ENCODE assay signal across 11 mouse cellular contexts in genomic region chr2:45227276-45227944, GRCm38 (mm10).
DNase-seq lines count a peak whose midpoint lies in the region; ATAC-seq and TF ChIP-seq lines count a peak whose summit lies in the region.
"Had no signal": no experiment of that assay in that cellular context is flagged by ENCODE, and none has a peak within 500 bp of the region (broad histone marks: within the 10 kb centered on the region; RNA-seq: fewer than 3 reads in every experiment).

No protein-coding gene starts in this region.

- no peak for TF ChIP-seq CTCF in midbrain, postnatal 0 days (IDR thresholded peaks at IDR 0.05)

- WGBS in midbrain, embryonic 10.5 days, result 21% methylated on average over 14 of the region's 14 CpGs
- 24% methylated on average over 14 of the region's 14 CpGs for WGBS in midbrain, postnatal 0 days
- 21% methylated on average over 14 of the region's 14 CpGs for WGBS in forebrain, embryonic 14.5 days
- WGBS in limb, embryonic 13.5 days, result 7% methylated on average over 14 of the region's 14 CpGs

- peak overlapping the region; percentile 90 for H3K27ac ChIP-seq in midbrain, embryonic 10.5 days (replicated peaks)
- no peak overlapping the region for H3K27ac ChIP-seq in midbrain, postnatal 0 days (ENCODE audit: low read depth, low read length)
- H3K27ac ChIP-seq in forebrain, embryonic 14.5 days (ENCODE audit: low read depth, low read length), result no peak overlapping the region
- H3K27ac ChIP-seq in limb, embryonic 13.5 days, result no peak overlapping the region
- H3K27ac ChIP-seq: intestine, embryonic 15.5 days; liver, embryonic 14.5 days had no signal

- H3K9ac ChIP-seq in midbrain, postnatal 0 days (replicated peaks; ENCODE audit: low read length, poor library complexity, severe bottlenecking), result no peak overlapping the region
- no peak overlapping the region for H3K9ac ChIP-seq in forebrain, embryonic 14.5 days (ENCODE audit: low read length)
- H3K9ac ChIP-seq in limb, embryonic 13.5 days, result no peak overlapping the region
- H3K9ac ChIP-seq: intestine, embryonic 15.5 days; liver, embryonic 14.5 days had no signal

- DNase-seq in midbrain, embryonic 10.5 days (ENCODE audit: low spot score), result peak; percentile 56
- no peak for DNase-seq in midbrain, postnatal 0 days (ENCODE audit: low spot score)
- DNase-seq in forebrain, embryonic 14.5 days (ENCODE audit: low spot score), result peak; percentile 69
- DNase-seq in thymus, postnatal 25 days, result no peak
- no peak for DNase-seq in right cerebral cortex, postnatal 14 days
- DNase-seq in left cerebral cortex, adult 11 months (ENCODE audit: low spot score), result no peak
- DNase-seq in lung, postnatal 10 days, result no peak
- DNase-seq: right cerebral cortex, postnatal 25 days had no signal

- H3K9me3 ChIP-seq in midbrain, embryonic 10.5 days (replicated peaks), result no peaks in the 10 kb centered on the region
- H3K9me3 ChIP-seq in midbrain, postnatal 0 days (ENCODE audit: low read length), result no peaks in the 10 kb centered on the region
- no peaks in the 10 kb centered on the region for H3K9me3 ChIP-seq in forebrain, embryonic 14.5 days (replicated peaks; ENCODE audit: control insufficient read depth, low read length)
- H3K9me3 ChIP-seq in limb, embryonic 13.5 days, result no peaks in the 10 kb centered on the region
- H3K9me3 ChIP-seq: intestine, embryonic 15.5 days had no signal

- no peak overlapping the region for H3K4me3 ChIP-seq in midbrain, embryonic 10.5 days
- H3K4me3 ChIP-seq in midbrain, postnatal 0 days (ENCODE audit: low read depth, low read length), result no peak overlapping the region
- no peak overlapping the region for H3K4me3 ChIP-seq in forebrain, embryonic 14.5 days (ENCODE audit: low read depth, low read length)
- no peak overlapping the region for H3K4me3 ChIP-seq in limb, embryonic 13.5 days
- H3K4me3 ChIP-seq: intestine, embryonic 15.5 days had no signal

- no peak for ATAC-seq in midbrain, postnatal 0 days (ENCODE audit: low FRiP score)
- peak; percentile 42; the same call in 1 of the 2 replicates for ATAC-seq in forebrain, embryonic 14.5 days
- peak; percentile 84 for ATAC-seq in limb, embryonic 13.5 days (ENCODE audit: low FRiP score, low read depth)
- ATAC-seq: intestine, embryonic 15.5 days had no signal

- no peaks in the 10 kb centered on the region for H3K36me3 ChIP-seq in midbrain, embryonic 10.5 days
- no peaks in the 10 kb centered on the region for H3K36me3 ChIP-seq in midbrain, postnatal 0 days (ENCODE audit: insufficient read depth, low read length)
- no peaks in the 10 kb centered on the region for H3K36me3 ChIP-seq in forebrain, embryonic 14.5 days (ENCODE audit: control insufficient read depth, insufficient read depth, low read length)
- H3K36me3 ChIP-seq in limb, embryonic 13.5 days, result no peaks in the 10 kb centered on the region
- H3K36me3 ChIP-seq: intestine, embryonic 15.5 days had no signal

- H3K4me2 ChIP-seq in midbrain, postnatal 0 days (ENCODE audit: low read depth, low read length, poor library complexity, severe bottlenecking), result no peak overlapping the region
- H3K4me2 ChIP-seq in forebrain, embryonic 14.5 days (ENCODE audit: low read length), result no peak overlapping the region
- H3K4me2 ChIP-seq in limb, embryonic 13.5 days (replicated peaks), result peak overlapping the region; percentile 27
- H3K4me2 ChIP-seq: intestine, embryonic 15.5 days had no signal

- no peaks in the 10 kb centered on the region for H3K27me3 ChIP-seq in midbrain, embryonic 10.5 days (ENCODE audit: low read depth, poor library complexity, severe bottlenecking)
- H3K27me3 ChIP-seq in midbrain, postnatal 0 days (ENCODE audit: insufficient read depth, low read length), result no peaks in the 10 kb centered on the region
- H3K27me3 ChIP-seq in forebrain, embryonic 14.5 days (replicated peaks; ENCODE audit: control insufficient read depth, insufficient read depth, low read length), result no peaks in the 10 kb centered on the region
- H3K27me3 ChIP-seq in limb, embryonic 13.5 days, result peaks cover 31% of the 10 kb centered on the region
- H3K27me3 ChIP-seq: intestine, embryonic 15.5 days had no signal

- peaks cover 48% of the 10 kb centered on the region for H3K4me1 ChIP-seq in midbrain, embryonic 10.5 days
- no peaks in the 10 kb centered on the region for H3K4me1 ChIP-seq in midbrain, postnatal 0 days (ENCODE audit: insufficient read depth, low read length)
- peaks cover 16% of the 10 kb centered on the region for H3K4me1 ChIP-seq in forebrain, embryonic 14.5 days (ENCODE audit: control insufficient read depth, insufficient read depth, low read length)
- H3K4me1 ChIP-seq in limb, embryonic 13.5 days, result peaks cover 15% of the 10 kb centered on the region
- H3K4me1 ChIP-seq: intestine, embryonic 15.5 days had no signal

Comparison
In these comparisons a context has a peak if more than half of its experiments do, and no peak if none do; other contexts are left out.
1. DNase-seq: peak in midbrain, embryonic 10.5 days (single experiment) and forebrain, embryonic 14.5 days (single experiment); none in midbrain, postnatal 0 days (single experiment), thymus, postnatal 25 days (single experiment), right cerebral cortex, postnatal 14 days (single experiment), left cerebral cortex, adult 11 months (single experiment) and lung, postnatal 10 days (single experiment).